Mouse (Mus musculus) brain, embryonic 14.5 days (tissue): ENCODE measurements around the gene Eef1a1.

Experiments
- CTCF ChIP-seq: fragments of 200-500 bp; IDR thresholded peaks from 2 replicates; pipeline ENCODE4 v1.5.1; 2012; ENCODE audit warnings: inconsistent platforms, mild to moderate bottlenecking, moderate library complexity, borderline replicate concordance; ENCODE audit not compliant: insufficient read depth, insufficient read length; ENCODE audit errors: extremely low read depth
- POLR2A ChIP-seq: fragments of 200-500 bp; IDR thresholded peaks from 2 replicates; pipeline ENCODE4 v1.6.1; 2012; ENCODE audit warnings: mild to moderate bottlenecking, inconsistent platforms, borderline replicate concordance; ENCODE audit not compliant: poor library complexity, insufficient read depth, insufficient read length, severe bottlenecking; ENCODE audit errors: extremely low read depth

DNA sequence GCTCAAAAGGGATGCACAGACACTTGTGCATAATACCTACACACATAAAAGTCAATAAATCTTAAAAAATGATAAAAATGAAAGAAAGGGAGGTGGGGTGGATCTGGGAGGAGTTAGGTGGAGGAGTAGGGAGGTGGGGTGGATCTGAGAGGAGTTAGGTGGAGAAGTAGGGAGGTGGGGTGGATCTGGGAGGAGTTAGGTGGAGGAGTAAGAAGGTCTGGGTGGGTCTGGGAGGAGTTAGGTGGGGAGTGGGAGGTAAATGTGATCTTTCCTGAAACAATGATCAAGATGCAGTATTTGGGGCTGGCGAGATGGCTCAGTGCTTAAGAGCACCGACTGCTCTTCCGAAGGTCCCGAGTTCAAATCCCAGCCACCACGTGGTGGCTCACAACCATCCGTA lies 16.3 kb upstream of the Eef1a1 start:
- TF ChIP-seq POLR2A, result no peak
- TF ChIP-seq CTCF, result no peak
